Mouse (Mus musculus) heart, postnatal 4 days (tissue): ENCODE results near the gene Emc8. TPM values are rescaled to one million over a fixed set of nuclear protein-coding genes. Genes with fewer than 3 reads are reported as not detected.

Source experiments
- DNase-seq: peaks from one replicate; pipeline ENCODE4 v3.0.0; 2021
- total RNA-seq, 2 experiments: library from RNA; stranded (reverse); gene quantifications; 2 replicates each; pipeline ENCODE4 v1.2.3; 2021

The Emc8 gene
- total RNA-seq, 2 experiments from 2014 or later: 78.7 to 82.4 TPM

DNA sequence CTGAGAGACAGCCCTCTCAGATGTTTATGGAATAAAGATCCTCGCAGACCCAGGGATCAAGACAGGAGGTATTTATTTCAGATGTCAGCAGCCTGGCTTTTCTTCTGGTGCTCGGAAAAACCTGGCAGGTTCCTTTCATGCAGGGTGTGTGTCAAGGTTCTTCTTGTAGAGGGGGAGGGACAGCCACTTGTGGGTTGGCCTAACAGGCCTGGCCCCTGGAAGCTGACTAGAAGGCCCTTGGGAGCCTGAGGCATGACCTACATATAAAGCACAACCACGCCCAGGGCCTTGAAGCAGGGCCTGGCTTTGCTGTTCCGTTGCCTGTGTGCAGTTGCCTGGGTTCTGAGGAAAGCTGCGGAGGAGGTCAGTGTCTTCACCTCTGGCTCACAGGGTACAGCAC, 16.7 kb upstream of the Emc8 start:
- peak; percentile 42 for DNase-seq

DNA sequence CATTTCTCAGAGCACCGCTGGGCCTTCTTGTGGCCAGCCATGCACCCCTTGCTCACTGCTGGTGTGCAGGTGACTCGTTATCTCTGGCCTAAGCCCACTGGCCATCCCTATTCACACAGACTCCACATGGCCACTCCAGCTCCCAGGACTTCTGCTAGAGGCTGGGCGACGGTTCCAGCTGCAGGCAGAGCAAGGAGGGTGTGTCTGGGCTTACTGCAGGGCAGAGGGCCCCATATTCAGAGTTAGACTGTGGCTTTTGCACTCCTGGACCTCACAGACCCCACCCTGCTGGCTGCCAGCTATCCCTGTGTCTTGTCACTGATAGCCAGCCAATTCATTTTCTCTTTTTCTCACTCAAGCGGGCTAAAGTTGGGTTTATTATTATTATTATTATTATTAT, 15.7 kb upstream of the Emc8 start:
- no peak for DNase-seq

DNA sequence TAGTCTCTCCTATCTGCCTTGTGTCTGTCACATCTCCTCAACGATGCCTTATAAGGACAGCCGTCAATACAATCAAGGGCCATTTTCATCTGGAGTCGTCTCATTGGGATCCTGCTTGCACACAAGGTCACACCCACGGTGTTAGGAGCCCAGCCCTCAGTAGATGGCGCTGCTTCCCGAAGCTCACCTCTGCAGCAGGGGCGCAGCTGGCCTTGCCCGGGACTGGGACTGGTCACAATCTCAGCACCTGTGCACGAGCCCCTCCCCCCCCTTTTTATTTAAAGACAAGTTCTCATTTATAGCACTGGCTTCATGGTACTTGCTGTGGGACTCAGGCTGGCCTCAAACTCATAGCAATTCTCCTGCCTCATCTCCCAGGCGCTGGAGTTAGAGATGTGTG, 15.2 kb upstream of the Emc8 start:
- peak; percentile 88 for DNase-seq

DNA sequence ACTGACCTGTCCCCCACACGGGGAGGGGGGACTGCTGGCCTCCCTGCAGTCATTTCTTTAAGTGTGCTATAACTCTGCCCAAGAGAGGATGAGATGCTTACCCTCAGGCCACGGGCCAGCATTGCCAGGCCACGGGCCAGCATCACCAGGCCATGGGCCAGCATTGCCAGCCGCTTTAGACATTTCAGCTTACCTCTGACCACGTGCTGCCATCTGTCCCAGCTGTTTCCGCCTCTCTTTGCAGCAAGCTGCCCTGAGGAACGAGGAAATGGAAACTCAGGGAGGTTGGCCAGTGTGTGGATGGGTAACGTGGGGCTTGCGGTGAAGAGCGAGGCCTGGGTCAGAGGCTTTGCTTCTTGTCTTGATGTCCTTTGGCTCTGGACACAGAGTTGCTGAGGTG, 12.7 kb upstream of the Emc8 start:
- no peak for DNase-seq

DNA sequence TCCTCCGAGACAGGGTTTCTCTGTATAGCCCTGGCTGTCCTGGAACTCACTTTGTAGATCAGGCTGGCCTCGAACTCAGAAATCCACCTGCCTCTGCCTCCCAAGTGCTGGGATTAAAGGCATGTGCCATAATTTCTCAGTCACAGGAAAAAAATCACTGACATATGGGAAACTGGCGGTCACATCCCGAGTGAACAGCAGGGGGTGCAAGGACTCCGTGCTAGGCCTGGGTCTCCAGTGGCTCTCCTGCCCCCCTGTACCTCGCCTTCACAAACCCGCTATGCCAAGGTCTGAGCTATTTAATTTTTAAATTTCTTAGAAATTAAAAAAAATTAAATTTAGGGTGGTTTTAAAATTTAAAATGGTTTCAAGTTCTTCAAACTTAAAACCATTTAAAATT, 12.0 kb upstream of the Emc8 start:
- peak; percentile 75 for DNase-seq

DNA sequence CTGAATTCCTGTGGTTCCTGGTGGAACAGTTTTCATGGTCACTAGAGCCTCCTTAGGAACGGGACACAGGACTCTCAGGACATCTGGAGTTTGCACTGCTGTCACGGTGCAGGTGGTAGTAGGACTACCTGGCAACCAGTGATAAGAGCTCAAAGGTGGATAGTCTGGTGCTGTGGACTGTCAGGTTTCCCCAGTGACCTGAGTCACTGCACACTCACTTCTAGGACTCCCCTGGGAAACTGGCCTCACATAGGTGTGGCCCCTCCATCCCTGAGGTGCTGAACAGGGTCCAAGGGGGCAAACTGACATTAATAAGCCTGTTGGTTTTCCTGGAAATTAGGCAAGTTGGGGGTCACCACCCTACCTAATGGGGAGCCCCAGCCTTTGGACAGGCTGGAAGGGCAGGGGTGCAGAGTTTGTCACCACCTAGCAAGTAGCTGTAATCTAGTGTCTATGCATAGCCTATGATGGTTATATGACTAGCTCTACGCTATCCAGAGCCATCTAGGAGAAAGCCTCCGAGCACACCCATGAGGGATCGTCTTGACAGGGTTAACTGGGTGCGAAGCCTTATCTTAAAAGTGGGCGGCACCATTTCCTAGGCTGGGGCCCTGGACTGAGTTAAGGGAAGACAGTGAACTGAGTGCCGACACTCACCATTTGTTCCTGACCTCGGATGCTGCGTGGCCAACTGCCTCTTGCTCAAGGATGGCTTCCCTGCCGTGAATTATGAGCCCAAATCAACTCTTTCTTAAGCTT, 11.4 kb upstream of the Emc8 start:
- DNase-seq: no peak

DNA sequence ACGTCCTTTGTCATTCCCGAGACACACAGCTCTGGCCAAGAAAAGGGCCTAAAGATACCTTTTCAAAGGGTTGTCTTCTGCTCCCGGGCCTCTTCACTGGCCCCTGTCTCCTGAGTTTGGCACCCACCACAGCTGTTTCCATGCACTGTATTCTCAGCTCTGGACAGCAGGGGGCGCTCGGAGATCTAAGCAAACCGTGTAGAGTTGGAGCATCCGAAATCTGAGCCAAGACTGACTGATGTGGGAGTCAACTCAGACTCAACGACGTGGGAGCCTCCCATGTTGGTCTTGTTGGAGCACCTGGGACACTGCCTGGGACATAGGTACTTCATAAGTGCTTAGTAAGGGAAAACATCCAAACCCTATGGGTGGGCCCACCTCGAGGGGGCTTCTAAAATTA, 10.1 kb upstream of the Emc8 start:
- peak; percentile 95 for DNase-seq

DNA sequence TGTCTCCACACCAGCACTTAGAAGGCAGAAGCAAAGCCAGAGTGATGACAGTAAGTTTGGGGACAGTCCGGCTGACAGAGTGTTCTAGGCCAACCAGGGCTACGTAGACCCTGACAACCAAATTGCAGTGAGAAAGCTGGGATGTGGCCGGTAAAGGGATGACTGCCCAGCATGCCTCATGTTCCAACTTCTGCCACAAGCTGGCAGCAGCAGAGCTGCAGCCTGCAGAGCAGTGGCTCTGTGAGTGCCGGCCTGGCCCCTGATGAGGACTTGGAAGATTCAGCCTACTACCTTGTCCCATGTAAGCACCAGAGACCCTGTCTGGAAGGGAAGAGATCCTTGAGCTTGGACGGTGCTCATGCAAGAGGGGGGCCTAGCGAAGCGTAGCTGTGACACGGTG, 7.3 kb upstream of the Emc8 start:
- DNase-seq: no peak

DNA sequence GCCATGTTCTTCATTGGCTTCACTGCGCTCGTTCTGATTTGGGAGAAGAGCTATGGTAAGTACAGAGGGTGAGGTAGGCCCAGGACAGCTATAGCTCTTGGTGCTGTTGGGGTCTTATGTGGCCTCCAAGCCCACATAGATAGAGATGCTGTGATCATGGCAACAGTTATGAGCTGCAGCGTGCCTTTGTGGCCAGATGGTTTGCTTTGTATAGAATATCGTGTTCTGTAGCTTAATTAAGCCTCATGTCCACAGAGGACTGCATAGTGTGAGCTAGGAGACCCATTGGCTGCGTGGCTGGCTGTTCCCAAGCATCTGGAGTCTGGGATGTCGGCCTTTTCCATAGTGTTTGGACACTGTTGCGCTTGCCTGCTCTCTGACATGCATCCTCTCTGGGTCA, 4.9 kb upstream of the Emc8 start:
- DNase-seq: no peak

DNA sequence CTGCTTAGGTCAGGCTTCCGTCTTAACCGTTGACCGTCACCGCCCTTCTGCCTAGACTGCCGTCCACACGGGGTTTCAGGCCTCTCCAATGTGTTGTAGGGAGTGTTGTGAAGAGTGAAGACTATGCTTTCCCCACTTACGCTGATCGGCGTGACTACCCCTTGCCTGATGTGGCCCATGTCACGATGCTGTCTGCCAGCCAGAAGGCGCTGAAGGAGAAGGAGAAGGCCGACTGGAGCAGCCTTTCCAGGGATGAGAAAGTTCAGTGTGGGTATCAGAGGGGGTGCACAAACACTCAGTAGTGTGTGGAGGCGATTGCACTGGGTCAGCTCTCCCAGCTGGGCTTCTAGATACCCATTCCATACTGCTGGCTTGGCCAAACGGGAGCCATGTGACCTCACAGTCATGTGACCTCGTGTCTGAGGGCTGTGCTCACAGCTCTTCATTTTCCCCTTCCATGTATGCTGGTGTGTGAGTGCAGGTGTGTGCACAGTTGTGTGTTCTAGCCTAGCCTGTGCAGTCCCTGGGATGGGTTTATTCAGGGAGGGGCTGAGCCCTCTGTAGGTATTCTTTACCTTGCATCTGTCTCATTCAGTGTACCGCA, 4.4 kb upstream of the Emc8 start:
- DNase-seq: no peak

DNA sequence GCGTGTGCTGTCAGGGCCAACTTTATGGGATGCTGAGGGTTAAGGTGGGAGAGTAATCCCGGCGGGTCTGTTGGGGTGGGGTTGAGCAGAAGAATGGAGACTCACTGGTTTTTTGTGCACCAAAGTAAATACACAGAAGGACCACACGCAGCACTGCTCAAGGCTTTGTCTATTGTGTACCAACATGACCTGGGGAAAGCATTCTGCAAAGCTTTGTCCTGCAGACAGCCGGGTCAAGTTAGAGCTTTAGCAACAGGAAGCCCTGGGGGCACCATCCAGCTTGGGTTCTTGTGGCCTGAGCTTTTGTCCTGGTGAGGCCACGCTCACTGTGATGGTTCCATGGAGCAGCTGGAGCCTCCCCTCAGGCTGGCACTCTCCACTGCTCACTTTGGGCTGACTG, 3.4 kb upstream of the Emc8 start:
- no peak for DNase-seq

DNA sequence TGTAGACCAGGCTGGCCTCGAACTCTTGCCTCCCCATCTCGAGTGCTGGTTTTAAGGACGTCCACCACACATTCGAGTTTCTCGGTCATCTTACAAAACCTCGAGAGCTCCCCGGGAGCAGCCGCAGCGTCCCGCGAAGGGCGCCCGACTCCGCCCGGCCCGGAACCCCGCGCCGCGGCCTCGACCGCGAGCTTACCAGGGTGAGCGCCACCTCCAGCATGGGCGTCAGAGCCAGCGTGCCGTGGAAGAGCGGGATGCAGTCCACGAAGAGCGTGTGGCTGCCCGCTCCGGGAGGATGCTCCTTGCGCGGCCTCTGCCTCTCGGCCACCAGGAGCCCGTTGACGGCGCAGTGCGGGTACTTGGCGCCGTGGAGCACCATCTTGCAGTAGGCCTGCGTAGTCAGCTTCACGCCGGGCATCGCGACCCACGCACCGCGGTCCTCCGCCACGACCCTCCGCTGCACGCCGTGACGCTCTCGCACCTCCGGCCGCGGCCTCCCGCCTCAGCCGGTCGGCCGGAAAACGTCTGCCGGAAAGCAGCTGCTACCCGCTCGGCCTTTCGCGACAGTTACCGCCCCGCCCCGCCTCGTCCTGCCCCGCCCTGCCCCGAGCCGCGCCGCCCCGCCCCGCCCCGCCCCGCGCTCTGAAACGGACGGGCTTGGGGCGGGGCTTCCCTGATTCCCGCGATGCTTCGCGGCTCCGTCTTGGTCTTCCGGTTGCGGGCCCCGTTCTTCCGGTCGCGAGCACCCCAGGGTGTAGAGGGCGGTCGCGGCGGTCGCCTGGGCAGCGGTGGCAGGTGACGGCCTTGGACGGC, 606 bp downstream of the Emc8 start, which contains the start of the genes Gm27021 and Cox4i1:
Gene Gm27021 (minus strand): TSS at position 519 of the 813 bp plus-strand sequence.
Gene Cox4i1 (plus strand): TSS at position 662 of the 813 bp plus-strand sequence.
- DNase-seq: peak; percentile 95

DNA sequence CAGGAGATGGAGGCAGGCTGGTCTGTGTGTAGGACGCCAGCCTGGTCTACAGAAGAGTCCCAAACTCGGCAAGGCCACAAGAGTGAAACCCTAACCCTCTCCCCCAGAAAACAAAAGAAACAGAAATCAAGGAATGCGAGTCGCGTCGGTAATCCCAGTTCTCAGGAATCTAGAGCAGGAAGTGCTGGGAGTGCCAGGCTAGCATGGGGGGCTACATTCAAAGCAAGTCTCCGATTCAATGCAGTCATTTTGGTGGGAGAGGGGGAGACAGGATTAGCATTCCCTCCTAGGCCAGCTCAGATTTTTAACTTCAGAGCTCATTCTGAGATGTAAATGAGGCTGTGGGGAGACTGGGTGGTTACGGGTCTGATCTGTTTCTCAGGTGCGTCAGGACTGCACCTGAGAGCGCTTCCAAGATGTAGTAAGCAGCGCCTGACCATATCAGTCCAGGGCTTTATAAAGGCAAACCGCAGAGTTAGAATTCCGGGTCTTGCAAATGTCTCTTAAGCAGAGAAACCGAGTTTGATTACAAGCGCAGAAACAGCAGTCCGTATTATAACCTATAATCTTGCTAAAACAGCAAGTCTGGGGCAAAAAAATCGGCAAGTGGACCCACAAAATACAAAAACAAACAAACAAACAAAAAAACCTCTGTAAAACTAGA, 1.4 kb downstream of the Emc8 start:
- no peak for DNase-seq

DNA sequence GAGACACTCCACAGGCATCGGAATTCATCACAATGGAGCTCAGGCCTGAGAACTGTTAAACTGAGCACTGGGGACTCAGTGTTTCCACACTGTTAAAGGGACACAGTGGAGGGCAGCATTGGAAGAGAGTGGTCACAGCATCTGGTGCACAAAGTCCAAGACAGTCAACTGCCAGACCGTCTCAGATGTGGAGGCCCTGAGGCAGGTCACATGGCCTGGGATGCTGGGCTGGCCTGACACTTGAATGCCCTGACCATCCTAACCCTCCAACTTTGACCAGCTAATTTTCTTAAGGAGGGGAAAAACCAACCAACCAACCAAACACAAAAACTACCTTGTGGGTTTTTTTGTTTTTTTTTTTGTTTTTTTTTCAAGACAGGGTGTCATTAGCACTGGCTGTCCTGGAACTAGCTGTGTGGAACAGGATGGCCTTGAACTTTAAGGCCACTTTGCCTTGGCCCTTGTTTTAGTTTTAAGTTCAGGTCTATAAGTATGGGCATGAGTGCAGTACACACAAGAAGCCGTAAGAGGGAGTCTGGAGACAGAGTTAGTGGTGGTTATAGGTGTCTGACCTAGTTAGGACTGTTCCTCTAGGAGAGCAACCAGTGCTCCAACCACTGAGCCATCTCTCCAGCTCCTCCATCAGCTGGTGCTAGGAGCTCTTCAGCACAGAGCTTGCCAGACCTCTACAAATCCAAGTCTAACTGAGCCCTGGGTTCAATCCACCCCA, 2.5 kb downstream of the Emc8 start:
- DNase-seq: no peak

DNA sequence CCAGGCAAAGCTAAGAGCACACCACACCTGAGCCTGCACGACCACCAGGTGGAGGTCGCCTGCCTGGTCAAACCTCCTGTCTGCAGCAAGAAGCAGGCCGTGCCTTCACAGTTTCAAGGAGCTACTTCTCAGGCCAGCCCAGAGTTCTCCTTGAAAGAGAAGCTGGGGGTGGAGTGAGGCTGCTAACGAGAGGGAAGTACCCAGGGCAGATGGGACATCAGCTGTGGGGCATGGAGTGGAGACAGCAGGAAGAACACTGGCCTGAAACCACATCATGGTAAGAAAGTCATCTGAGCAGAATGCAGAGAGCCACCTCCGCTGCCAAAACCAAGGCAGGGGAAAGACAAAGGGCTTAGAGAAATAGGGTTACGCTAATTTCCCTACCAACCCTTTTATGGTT, 3.8 kb downstream of the Emc8 start:
- no peak for DNase-seq

DNA sequence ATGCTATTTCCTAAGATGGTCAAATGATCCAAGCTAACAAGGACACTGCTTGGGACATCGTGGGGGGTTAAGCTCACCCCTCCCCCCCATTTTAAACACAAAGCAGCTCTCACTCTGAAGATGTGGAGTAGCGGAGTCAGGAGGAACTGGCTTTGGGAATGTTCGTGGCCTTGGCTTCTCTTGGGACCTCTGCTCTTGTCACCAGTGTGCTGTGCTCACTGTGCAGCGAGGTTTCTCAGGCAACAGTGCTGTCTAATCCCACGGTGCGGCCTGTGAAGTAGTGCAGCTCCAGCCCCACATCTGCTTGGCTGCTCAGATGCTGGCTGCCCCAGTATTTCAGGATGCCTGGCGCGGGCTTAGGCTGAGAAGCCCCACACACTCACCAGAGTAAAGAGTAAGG, 11.0 kb downstream of the Emc8 start:
- no peak for DNase-seq

DNA sequence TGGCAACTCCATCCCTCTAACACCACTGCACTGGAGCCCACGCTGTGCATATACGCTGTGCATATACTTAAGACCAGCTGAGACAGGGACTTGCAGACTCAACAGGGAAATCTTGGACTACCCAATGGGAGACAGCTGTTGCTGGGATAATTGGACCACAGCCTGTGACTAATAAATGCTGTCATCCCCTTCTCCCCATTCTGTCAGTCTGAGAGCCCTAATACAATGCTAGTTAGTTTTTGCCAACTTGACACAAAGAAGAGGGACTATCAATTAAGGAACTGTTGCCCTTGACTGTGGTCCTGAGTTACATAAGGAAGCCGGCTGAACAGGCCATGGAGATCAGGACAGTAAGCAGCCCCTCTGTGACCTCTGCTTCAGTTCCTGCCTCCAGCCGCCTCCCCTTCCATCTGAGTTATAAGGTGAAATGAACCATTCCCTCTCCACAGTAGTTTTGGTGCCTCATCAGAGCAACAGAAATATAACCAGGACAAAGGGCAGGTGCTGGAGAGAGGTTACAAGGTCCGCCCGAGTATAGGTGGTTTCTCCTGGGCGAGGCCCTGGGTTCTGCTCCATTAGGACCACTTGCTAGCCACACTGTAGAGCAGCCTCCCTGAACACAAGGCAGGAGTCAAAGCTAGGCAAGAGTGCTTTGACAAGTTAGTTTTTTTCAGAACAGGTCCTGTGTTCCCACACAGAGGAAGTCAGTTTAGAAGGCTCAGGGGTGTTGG, 11.9 kb downstream of the Emc8 start:
- DNase-seq: no peak

DNA sequence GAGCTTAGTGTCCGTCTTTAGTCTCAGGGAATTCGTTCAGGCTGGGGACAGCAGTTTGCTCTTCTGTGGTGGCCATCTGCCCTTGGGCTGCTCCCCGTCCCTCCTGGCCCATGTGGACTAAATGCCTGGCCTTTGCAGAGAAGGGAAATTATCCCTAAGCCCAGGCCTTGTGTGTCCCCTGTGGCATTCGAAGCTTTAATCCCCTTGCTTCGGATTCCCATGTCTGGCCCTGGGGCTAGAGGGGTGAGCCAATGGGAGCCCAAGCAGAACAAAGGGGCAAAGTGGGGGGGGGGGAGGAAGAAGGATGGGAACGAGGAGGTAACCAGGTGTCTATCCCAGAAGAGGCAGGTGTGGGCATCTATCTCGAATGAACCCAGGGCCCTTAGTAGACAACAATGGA, 20.8 kb downstream of the Emc8 start, which contains the start of gene 1190005I06Rik:
Gene 1190005I06Rik (minus strand): TSS at position 101 of the 400 bp plus-strand sequence.
- no peak for DNase-seq

DNA sequence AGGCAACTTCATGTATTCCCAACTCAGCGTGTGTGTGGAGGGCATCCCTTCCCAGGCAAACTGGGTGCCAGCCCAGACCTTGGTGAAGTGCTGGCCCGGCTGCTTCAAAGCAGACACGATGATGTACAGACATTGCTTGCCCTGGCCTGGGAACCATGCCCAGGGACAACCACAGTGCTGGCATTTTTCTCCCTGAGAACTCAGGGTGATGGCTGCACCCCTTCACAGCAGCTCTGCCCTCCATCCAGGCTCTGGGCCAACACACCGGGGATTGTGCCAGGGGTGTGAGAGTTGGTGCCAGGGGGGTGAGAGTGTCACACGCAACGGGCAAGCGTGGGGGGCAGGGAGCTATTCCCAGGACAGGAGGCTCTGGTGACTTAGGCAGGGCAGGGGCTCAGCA, 23.7 kb downstream of the Emc8 start:
- DNase-seq: peak; percentile 95

DNA sequence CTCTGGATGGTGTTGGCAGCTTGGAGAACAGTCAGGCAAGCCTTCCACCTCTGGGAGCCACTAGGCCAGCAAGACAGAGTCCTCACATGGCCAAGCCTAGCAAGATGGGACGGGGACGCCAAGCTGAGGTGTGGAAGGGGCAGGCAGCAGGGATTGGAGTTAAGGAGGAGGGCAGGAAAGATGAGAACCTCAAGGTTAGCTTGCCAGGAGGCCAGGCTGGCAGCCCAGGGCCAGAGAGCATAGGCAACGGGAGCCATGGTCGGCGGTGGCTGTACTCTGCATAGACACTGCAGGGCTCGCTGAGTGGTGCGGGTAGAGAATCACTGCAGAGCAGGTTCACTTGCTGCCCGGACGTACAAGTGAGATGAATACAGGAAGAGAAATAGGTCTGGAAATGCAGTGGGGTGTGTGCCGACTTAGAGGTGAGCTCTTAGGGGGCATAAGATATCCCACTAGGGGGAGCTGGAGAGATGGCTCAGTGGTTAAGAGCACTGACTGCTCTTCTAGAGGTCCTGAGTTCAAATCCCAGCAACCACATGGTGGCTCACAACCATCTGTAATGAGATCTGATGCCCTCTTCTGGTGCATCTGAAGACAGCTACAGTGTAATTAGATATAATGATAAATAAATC, 26.2 kb downstream of the Emc8 start:
- no peak for DNase-seq

DNA sequence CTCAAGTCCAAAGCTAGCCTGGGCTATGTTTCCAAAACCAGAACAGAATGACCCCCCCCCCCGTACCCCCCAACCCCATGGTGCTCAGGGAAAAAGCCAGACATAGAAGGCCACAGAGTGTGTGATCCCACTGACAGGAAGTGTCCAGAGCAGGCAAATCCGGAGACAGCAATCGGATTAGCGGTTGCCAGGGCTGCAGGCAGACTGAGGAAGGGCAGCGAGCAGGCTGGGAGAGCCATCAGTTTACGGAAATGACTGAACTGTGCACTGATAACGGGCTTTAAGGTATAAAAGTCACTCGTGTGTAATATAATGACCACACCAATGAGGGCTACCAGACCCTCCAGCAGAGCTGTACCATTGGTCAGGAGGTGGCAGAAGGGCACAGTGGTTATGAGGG, 27.1 kb downstream of the Emc8 start:
- no peak for DNase-seq
